Mouse (Mus musculus) liver, embryonic 14.5 days (tissue): ENCODE results near the gene Nat8l.

Experiments used
- CTCF ChIP-seq: IDR thresholded peaks from 2 replicates; pipeline ENCODE4 v1.5.1; 2016; ENCODE audit warnings: antibody characterized with exemption, low read depth, control low read depth
- EP300 ChIP-seq: IDR thresholded peaks from 2 replicates; pipeline ENCODE4 v1.6.1; 2016; ENCODE audit warnings: antibody characterized with exemption, low read depth

DNA sequence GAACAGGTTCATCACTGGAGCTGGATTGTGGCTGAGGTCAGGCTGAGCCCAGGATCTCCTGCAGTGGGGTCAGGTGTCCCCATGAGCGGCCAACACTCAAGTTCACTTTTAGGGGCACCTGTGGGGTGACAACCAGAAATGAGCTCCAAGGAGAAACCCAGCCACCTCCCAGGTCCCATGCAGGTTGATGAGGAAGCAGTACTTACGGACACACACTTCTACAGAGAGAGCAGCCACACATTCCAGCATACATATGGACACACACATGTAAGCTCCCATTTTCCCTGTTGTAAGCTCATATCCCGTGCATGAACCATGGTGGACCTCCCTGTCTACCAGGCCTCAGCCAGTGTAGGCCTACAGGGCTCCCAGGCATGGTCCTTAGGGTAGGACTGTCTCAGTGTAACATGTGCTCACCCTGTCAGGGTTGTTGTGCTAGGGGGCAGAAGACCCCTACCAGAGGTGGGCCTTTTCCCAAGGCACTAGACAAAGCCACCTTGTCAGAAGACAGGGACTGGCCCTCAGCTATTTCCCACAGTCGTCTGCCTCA is 11.7 kb downstream of the Nat8l start:
- TF ChIP-seq CTCF (no peak), EP300 (no peak)
